Mouse (Mus musculus) kidney, postnatal 0 days (tissue): Measurements from ENCODE around the gene Arid5b. TPM values are rescaled to one million over a fixed set of nuclear protein-coding genes. Genes with fewer than 3 reads are reported as not detected.
A peak's percentile ranks its signal among the peaks of the same experiment; 100 is the strongest.

Experiments used
- ATAC-seq: fragments of 200-750 bp; cut with Nextera tagmentation; replicated peaks from 2 replicates; pipeline ENCODE4 v1.8.0; 2017; ENCODE audit warnings: low read depth, moderate number of reproducible peaks, moderate TSS enrichment, moderate library complexity; ENCODE audit not compliant: low FRiP score
- DNase-seq: peaks from one replicate; pipeline ENCODE4 v3.0.0-alpha.2; 2016; ENCODE audit warnings: low spot score
- H3K27ac ChIP-seq: fragments of 300-500 bp; sonication (generic); 2 replicates; pipeline ENCODE4 v1.5.1; 2014; ENCODE audit warnings: mild to moderate bottlenecking
- H3K27me3 ChIP-seq: fragments of 300-500 bp; sonication (generic); 2 replicates; pipeline ENCODE4 v1.6.1; 2014; ENCODE audit warnings: low read length, mixed read lengths; ENCODE audit not compliant: insufficient read depth
- H3K36me3 ChIP-seq: fragments of 300-500 bp; sonication (generic); 2 replicates; pipeline ENCODE4 v1.6.1; 2014; ENCODE audit warnings: low read length, mixed read lengths; ENCODE audit not compliant: insufficient read depth
- H3K4me1 ChIP-seq: fragments of 300-500 bp; sonication (generic); replicated peaks from 2 replicates; pipeline ENCODE4 v1.6.1; 2014; ENCODE audit warnings: antibody characterized with exemption, low read length, mixed read lengths; ENCODE audit not compliant: insufficient read depth
- H3K4me2 ChIP-seq: fragments of 300-500 bp; sonication (generic); 2 replicates; pipeline ENCODE4 v1.6.1; 2014; ENCODE audit warnings: mild to moderate bottlenecking, low read length, moderate library complexity, mixed read lengths
- H3K4me3 ChIP-seq: fragments of 300-500 bp; sonication (generic); replicated peaks from 2 replicates; pipeline ENCODE4 v1.5.1; 2014; ENCODE audit warnings: low read depth, low read length
- H3K9ac ChIP-seq: fragments of 300-500 bp; sonication (generic); 2 replicates; pipeline ENCODE4 v1.6.1; 2014; ENCODE audit warnings: low read depth, low read length
- H3K9me3 ChIP-seq: fragments of 300-500 bp; sonication (generic); replicated peaks from 2 replicates; pipeline ENCODE4 v1.6.1; 2016; ENCODE audit warnings: low read length, inconsistent platforms, mixed read lengths
- CTCF ChIP-seq: IDR thresholded peaks from 2 replicates; pipeline ENCODE4 v1.5.1; 2016; ENCODE audit warnings: antibody characterized with exemption, low read depth, mild to moderate bottlenecking, moderate library complexity
- WGBS: fragments of 180-500 bp; shearing (Covaris S2); extraction: QIAGEN DNeasy Blood & Tissue Kit; methylation state at CpG from one replicate; pipeline ENCODE4 v1.1.7; 2014; 5-methylcytosine and 5-hydroxymethylcytosine counted together
- polyA plus RNA-seq: library from polyadenylated mRNA; unstranded; fragments of >200 nt; fragmentation: Nextera tagmentation; extraction: Ambion mirVana; gene quantifications from 2 replicates; pipeline ENCODE4 v1.2.1, GENCODE M21; 2015

Arid5b gene
- polyA plus RNA-seq, 1 experiment from 2014 or later, result 30.3 TPM

GRCm38 (mm10) chr10:68060590-68061248 lies 217.8 kb downstream of the Arid5b start:
- H3K4me3 ChIP-seq, result no peak overlapping the region
- peak overlapping the region; percentile 81 for H3K27ac ChIP-seq
- no peak for TF ChIP-seq CTCF
- WGBS, result 23% methylated on average over 16 of the region's 16 CpGs
- no peaks in the 10 kb centered on the region for H3K27me3 ChIP-seq
- no peaks in the 10 kb centered on the region for H3K9me3 ChIP-seq
- ATAC-seq (no peak), DNase-seq (peak; percentile 73)
- no peaks in the 10 kb centered on the region for H3K36me3 ChIP-seq
- H3K4me1 ChIP-seq, result no peaks in the 10 kb centered on the region; the same call in 1 of the 2 replicates
- H3K4me2 ChIP-seq, result peak overlapping the region; percentile 16; the same call in 1 of the 2 replicates
- H3K9ac ChIP-seq, result no peak overlapping the region

GRCm38 (mm10) chr10:68058378-68058777 lies 220.2 kb downstream of the Arid5b start:
- no peaks in the 10 kb centered on the region for H3K36me3 ChIP-seq
- WGBS, result 98% methylated on average over 1 of the region's 1 CpGs
- H3K4me2 ChIP-seq, result no peak overlapping the region
- no peaks in the 10 kb centered on the region for H3K27me3 ChIP-seq
- TF ChIP-seq CTCF, result no peak; the same call in 1 of the 2 replicates
- no peak overlapping the region for H3K4me3 ChIP-seq
- H3K4me1 ChIP-seq, result no peaks in the 10 kb centered on the region; the same call in 1 of the 2 replicates
- no peaks in the 10 kb centered on the region for H3K9me3 ChIP-seq
- H3K27ac ChIP-seq, result no peak overlapping the region
- DNase-seq (no peak), ATAC-seq (no peak)
- no peak overlapping the region for H3K9ac ChIP-seq

DNA sequence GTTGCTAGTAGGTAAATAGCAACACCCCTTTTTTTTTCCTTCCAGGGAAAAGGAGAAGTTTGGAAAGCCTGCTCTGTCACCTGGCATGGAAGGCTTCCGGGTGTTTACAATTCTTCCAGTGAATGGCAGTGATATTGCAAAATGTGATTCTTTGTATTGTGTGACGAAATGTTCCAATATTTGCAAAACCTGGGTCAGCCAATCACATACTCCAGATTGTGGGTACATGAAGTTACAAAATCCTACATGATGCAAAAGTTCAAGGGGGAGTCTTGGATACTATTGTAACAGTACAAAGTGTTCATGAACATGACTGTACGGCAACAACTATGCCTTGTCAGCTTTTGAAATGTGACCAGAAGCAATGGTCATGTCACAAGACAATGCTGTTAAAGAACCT lies 220.7 kb downstream of the Arid5b start:
- H3K4me1 ChIP-seq, result no peaks in the 10 kb centered on the region; the same call in 1 of the 2 replicates
- no peak overlapping the region for H3K4me3 ChIP-seq
- DNase-seq, result no peak
- no peaks in the 10 kb centered on the region for H3K36me3 ChIP-seq
- no peak overlapping the region for H3K9ac ChIP-seq
- ATAC-seq, result no peak
- no peaks in the 10 kb centered on the region for H3K27me3 ChIP-seq
- H3K27ac ChIP-seq, result no peak overlapping the region
- 95% methylated on average over 3 of the region's 3 CpGs for WGBS
- no peak overlapping the region for H3K4me2 ChIP-seq
- no peak for TF ChIP-seq CTCF
- no peaks in the 10 kb centered on the region for H3K9me3 ChIP-seq

GRCm38 (mm10) chr10:68054706-68055105 lies 223.8 kb downstream of the Arid5b start:
- Histone ChIP-seq H3K4me1 (no peaks in the 10 kb centered on the region), H3K27ac (no peak overlapping the region), H3K4me3 (no peak overlapping the region), H3K27me3 (no peaks in the 10 kb centered on the region), H3K9me3 (no peaks in the 10 kb centered on the region), H3K9ac (no peak overlapping the region), H3K4me2 (no peak overlapping the region), H3K36me3 (no peaks in the 10 kb centered on the region)
- 87% methylated on average over 6 of the region's 6 CpGs for WGBS
- ATAC-seq (no peak), DNase-seq (no peak)
- no peak for TF ChIP-seq CTCF

GRCm38 (mm10) chr10:68054131-68054530 lies 224.4 kb downstream of the Arid5b start:
- Histone ChIP-seq H3K4me3 (no peak overlapping the region), H3K9me3 (no peaks in the 10 kb centered on the region), H3K9ac (no peak overlapping the region), H3K4me1 (no peaks in the 10 kb centered on the region), H3K27me3 (no peaks in the 10 kb centered on the region), H3K27ac (no peak overlapping the region), H3K4me2 (no peak overlapping the region), H3K36me3 (no peaks in the 10 kb centered on the region)
- ATAC-seq (no peak), DNase-seq (no peak)
- no peak for TF ChIP-seq CTCF
- 79% methylated on average over 5 of the region's 5 CpGs for WGBS

DNA sequence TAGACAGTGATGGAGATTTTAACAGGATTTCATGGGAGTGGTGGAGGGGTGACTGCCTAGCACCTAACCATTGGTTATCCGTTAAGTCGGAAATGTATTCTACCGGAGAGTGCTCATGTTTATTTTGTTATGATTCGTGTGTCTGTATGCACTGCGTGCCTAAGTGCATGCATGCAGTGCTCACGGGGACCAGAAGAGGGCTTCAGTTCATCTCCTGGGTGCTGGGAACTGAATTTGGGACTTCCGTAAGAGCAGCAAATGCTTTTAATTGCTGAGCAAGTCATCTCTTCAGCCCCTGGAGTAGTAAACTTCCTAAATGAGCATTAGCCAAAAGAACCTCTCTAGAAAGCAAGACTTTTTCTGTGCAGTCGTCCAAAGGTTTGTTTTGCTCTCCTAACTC lies 226.2 kb downstream of the Arid5b start:
- no peak overlapping the region for H3K9ac ChIP-seq
- no peak; the same call in 1 of the 2 replicates for TF ChIP-seq CTCF
- 89% methylated on average over 8 of the region's 8 CpGs for WGBS
- no peak overlapping the region for H3K4me3 ChIP-seq
- H3K27ac ChIP-seq, result no peak overlapping the region
- H3K36me3 ChIP-seq, result no peaks in the 10 kb centered on the region
- DNase-seq (no peak), ATAC-seq (no peak)
- H3K4me1 ChIP-seq, result no peaks in the 10 kb centered on the region
- H3K4me2 ChIP-seq, result no peak overlapping the region
- H3K9me3 ChIP-seq, result no peaks in the 10 kb centered on the region
- no peaks in the 10 kb centered on the region for H3K27me3 ChIP-seq
